Mouse (Mus musculus) limb, embryonic 14.5 days (tissue): ENCODE data around the gene Gm17455. TPM values are rescaled to one million over a fixed set of nuclear protein-coding genes. Genes with fewer than 3 reads are reported as not detected.

ENCODE experiments used
- ATAC-seq: fragments of 200-750 bp; cut with Nextera tagmentation; 2 replicates; pipeline ENCODE4 v1.8.0; 2017; ENCODE audit warnings: low read depth, moderate number of reproducible peaks, moderate TSS enrichment; ENCODE audit not compliant: low FRiP score
- DNase-seq: peaks from one replicate; pipeline ENCODE4 v3.0.0-alpha.2; 2015; ENCODE audit warnings: low spot score
- H3K27ac ChIP-seq: fragments of 300-500 bp; sonication (generic); replicated peaks from 2 replicates; pipeline ENCODE4 v1.5.1; 2014; ENCODE audit warnings: low read depth, mild to moderate bottlenecking, low read length, moderate library complexity, mixed read lengths
- H3K27me3 ChIP-seq: fragments of 300-500 bp; sonication (generic); 2 replicates; pipeline ENCODE4 v1.6.1; 2014; ENCODE audit warnings: low read length, mixed read lengths; ENCODE audit not compliant: control insufficient read depth, insufficient read depth
- H3K36me3 ChIP-seq: fragments of 300-500 bp; sonication (generic); 2 replicates; pipeline ENCODE4 v1.6.1; 2014; ENCODE audit warnings: mild to moderate bottlenecking, low read length, moderate library complexity, mixed read lengths; ENCODE audit not compliant: control insufficient read depth, insufficient read depth
- H3K4me1 ChIP-seq: fragments of 300-500 bp; sonication (generic); 2 replicates; pipeline ENCODE4 v1.6.1; 2014; ENCODE audit warnings: antibody characterized with exemption, low read length, mixed read lengths; ENCODE audit not compliant: control insufficient read depth, insufficient read depth
- H3K4me2 ChIP-seq: fragments of 300-500 bp; sonication (generic); replicated peaks from 2 replicates; pipeline ENCODE4 v1.6.1; 2014; ENCODE audit warnings: low read depth, mild to moderate bottlenecking, low read length, moderate library complexity; ENCODE audit not compliant: severe bottlenecking
- H3K4me3 ChIP-seq: fragments of 300-500 bp; sonication (generic); replicated peaks from 2 replicates; pipeline ENCODE4 v1.5.1; 2014; ENCODE audit warnings: low read length
- H3K9ac ChIP-seq: fragments of 300-500 bp; sonication (generic); 2 replicates; pipeline ENCODE4 v1.6.1; 2014; ENCODE audit warnings: mild to moderate bottlenecking, low read depth, low read length, moderate library complexity; ENCODE audit not compliant: severe bottlenecking
- H3K9me3 ChIP-seq: fragments of 300-500 bp; sonication (generic); 2 replicates; pipeline ENCODE4 v1.6.1; 2016; ENCODE audit warnings: low read length; ENCODE audit not compliant: control insufficient read depth
- POLR2A ChIP-seq: fragments of 200-500 bp; IDR thresholded peaks from 2 replicates; pipeline ENCODE4 v1.8.0; 2012; ENCODE audit warnings: inconsistent platforms, mild to moderate bottlenecking, moderate library complexity, borderline replicate concordance; ENCODE audit not compliant: insufficient read depth, insufficient read length; ENCODE audit errors: extremely low read depth
- WGBS: fragments of 180-500 bp; shearing (Covaris S2); extraction: QIAGEN DNeasy Blood & Tissue Kit; methylation state at CpG from one replicate; pipeline ENCODE4 v1.1.7; 2014; 5-methylcytosine and 5-hydroxymethylcytosine counted together
- polyA plus RNA-seq, 2 experiments: library from polyadenylated mRNA; depleted of rRNA in 1 of 2; stranded (reverse) in 1 of 2; unstranded in 1 of 2; fragments of >200 nt; fragmentation: Nextera tagmentation in 1 of 2; extraction: Ambion mirVana in 1 of 2; gene quantifications; 2 replicates each; pipeline versions ENCODE4 v1.2.1 to v1.2.3; 2012 to 2014

The Gm17455 gene
- polyA plus RNA-seq, 2 experiments: 0.96 to 2.8 TPM

DNA sequence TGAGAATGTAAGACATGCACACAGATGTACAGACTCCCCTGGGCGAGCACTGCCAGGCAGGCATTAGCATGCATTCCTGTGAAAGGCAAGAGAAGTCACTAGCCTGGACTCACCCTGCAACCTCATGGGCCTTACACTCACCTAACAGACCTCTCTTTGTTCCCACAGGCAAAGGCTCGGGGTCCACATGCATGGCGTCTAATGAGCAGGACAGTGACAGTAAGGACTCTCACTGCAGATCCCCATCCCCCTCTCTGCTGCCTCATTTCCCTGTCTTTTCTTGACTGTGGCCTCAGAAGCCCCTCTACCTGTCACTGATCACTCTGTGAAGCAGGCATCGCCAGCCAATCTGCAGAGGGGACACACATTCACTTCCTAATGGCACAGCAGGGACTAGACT lies 40.8 kb upstream of the Gm17455 start:
- Histone ChIP-seq H3K4me1 (peaks cover 12% of the 10 kb centered on the region), H3K27ac (no peak overlapping the region), H3K27me3 (no peaks in the 10 kb centered on the region), H3K9ac (no peak overlapping the region), H3K36me3 (no peaks in the 10 kb centered on the region), H3K4me2 (no peak overlapping the region), H3K9me3 (no peaks in the 10 kb centered on the region), H3K4me3 (no peak overlapping the region)
- DNase-seq (no peak), ATAC-seq (no peak)
- no peak for TF ChIP-seq POLR2A
- WGBS: 40% methylated on average over 4 of the region's 4 CpGs

DNA sequence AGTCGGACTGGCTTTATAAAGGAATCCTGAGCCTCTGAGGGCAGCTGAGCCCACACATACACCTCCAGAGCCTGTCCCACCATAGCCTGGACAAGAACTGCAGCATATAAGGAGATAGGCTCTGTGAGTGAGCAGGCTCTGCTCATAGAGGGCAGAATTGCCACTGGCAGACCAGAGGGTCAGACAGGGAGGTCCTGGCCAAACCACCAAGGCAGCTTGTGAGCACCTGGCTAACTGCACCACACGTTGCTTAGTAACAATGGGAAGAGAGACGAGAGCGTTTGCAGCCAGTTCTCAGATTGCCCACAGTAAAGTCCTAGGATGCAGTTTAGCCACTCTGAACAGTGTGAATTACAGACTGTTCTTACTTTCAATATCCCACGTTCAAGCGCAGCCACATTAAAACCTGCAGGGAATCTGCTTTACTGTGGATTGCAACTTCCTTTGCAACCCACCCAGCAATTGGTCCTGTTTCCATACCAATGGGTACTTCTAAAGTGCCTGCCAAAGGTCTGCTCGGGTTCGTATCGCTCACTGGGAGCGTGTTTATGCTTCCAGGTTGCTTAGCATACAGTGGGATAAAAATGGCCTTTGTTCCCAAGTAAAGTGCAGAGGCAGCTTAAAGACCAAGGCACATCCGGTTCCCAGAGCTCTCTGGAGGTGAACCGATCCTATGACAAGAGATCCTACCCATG lies 37.8 kb upstream of the Gm17455 start:
- Histone ChIP-seq H3K27me3 (no peaks in the 10 kb centered on the region), H3K9ac (no peak overlapping the region), H3K27ac (peak overlapping the region; percentile 67), H3K4me2 (no peak overlapping the region), H3K36me3 (no peaks in the 10 kb centered on the region), H3K4me3 (no peak overlapping the region), H3K4me1 (peaks cover 12% of the 10 kb centered on the region), H3K9me3 (no peaks in the 10 kb centered on the region)
- ATAC-seq (no peak), DNase-seq (no peak)
- no peak for TF ChIP-seq POLR2A
- WGBS: 27% methylated on average over 12 of the region's 12 CpGs

DNA sequence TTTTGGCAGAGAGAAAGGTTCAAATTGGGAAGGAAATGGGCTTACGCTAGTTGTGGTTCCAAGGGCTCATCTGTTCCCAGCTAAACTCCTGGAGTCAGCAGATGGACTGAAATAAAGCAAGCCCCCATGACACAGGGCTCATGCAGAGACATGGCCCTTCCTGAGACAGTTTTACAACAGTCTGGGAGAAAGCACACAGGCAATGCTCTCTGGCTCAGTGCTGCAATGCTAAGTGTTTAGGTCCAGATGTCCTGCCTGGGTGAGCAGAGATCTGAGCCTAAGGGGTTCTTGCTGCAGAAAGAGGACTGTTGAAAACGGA lies 37.3 kb upstream of the Gm17455 start:
- no peaks in the 10 kb centered on the region for H3K27me3 ChIP-seq
- H3K4me2 ChIP-seq: no peak overlapping the region
- no peak for TF ChIP-seq POLR2A
- no peaks in the 10 kb centered on the region for H3K36me3 ChIP-seq
- peaks cover 12% of the 10 kb centered on the region for H3K4me1 ChIP-seq
- 21% methylated on average over 2 of the region's 2 CpGs for WGBS
- peak overlapping the region; percentile 67 for H3K27ac ChIP-seq
- H3K4me3 ChIP-seq: no peak overlapping the region
- no peaks in the 10 kb centered on the region for H3K9me3 ChIP-seq
- no peak overlapping the region for H3K9ac ChIP-seq
- DNase-seq (no peak), ATAC-seq (no peak; the same call in 1 of the 2 replicates)

DNA sequence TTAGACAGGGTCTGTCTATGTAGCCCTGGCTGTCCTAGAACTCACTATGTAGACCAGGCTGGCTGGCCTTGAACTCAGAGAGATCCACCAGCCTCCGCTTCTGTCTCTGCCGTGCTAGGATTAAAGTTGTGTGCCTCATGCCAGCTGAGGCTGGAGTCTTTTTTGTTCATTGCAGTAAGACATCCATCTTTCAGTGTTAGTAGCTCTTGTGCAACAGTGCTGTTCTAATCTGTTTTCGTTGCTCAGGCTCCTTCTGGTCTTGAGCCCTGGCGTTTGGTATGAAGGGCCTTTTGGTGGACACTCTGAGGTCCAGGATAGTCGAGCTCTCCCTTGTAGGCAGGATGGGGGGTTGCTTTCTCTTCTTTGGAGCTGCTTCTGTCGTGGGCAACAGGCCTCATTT lies 36.1 kb upstream of the Gm17455 start:
- Histone ChIP-seq H3K4me1 (peaks cover 12% of the 10 kb centered on the region), H3K27ac (no peak overlapping the region), H3K9me3 (no peaks in the 10 kb centered on the region), H3K36me3 (no peaks in the 10 kb centered on the region), H3K4me3 (no peak overlapping the region), H3K27me3 (no peaks in the 10 kb centered on the region), H3K4me2 (no peak overlapping the region), H3K9ac (no peak overlapping the region)
- no peak for ATAC-seq
- TF ChIP-seq POLR2A: no peak
- DNase-seq: no peak
- WGBS: 64% methylated on average over 6 of the region's 6 CpGs

DNA sequence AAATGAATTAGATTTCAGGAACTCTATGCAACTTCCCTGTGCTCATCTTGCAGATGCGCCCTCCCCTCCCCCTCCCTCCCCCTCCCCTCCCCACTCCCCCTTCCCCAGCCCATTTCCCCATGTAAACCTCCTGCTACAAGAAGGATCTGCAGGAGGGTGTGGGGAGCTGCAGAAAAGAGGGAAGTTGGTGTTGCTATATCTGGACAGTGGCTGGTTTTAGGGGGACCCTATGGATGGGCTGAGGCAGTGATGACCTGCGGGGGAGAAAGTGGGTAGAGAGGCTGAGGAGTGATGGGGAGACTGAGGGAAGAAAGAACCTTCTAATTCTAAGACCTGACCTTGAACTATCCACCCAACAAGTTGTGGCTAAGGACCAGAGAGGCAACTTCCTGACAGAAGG lies 32.4 kb upstream of the Gm17455 start:
- TF ChIP-seq POLR2A: no peak
- no peak for DNase-seq
- WGBS: 68% methylated on average over 2 of the region's 2 CpGs
- H3K36me3 ChIP-seq: no peaks in the 10 kb centered on the region
- H3K4me2 ChIP-seq: no peak overlapping the region
- H3K4me1 ChIP-seq: peaks cover 4% of the 10 kb centered on the region; the same call in 1 of the 2 replicates
- no peaks in the 10 kb centered on the region for H3K27me3 ChIP-seq
- no peak overlapping the region for H3K9ac ChIP-seq
- H3K4me3 ChIP-seq: no peak overlapping the region
- ATAC-seq: no peak
- H3K27ac ChIP-seq: no peak overlapping the region
- no peaks in the 10 kb centered on the region for H3K9me3 ChIP-seq

DNA sequence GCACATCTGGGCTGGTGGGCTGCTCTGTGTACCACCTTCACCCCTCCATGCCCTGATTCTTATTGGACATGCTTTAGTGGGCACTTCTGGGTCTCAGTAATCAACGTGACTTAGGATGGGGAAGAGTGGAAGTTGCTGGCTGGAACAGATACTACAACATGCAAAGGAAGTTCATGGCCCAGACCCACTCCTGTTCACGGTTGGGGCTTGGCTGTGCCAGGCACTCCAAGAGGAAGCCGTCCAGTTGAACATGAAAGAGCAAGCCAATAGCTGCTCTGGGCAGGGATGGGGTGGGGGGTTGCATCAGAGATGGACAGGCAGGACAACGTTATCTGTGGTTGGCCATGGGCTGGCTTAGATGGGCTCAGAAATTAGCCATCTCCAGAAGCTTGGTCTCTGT lies 31.6 kb upstream of the Gm17455 start:
- Histone ChIP-seq H3K4me2 (no peak overlapping the region), H3K4me3 (no peak overlapping the region), H3K36me3 (no peaks in the 10 kb centered on the region), H3K9ac (no peak overlapping the region), H3K4me1 (no peaks in the 10 kb centered on the region), H3K9me3 (no peaks in the 10 kb centered on the region), H3K27ac (no peak overlapping the region), H3K27me3 (no peaks in the 10 kb centered on the region)
- no peak for TF ChIP-seq POLR2A
- 75% methylated on average over 4 of the region's 4 CpGs for WGBS
- DNase-seq: no peak
- no peak for ATAC-seq
